Mouse (Mus musculus) liver, adult 2 months (tissue): Measurements from ENCODE around the gene Tspan8.

Source experiments
- CTCF ChIP-seq: fragments of 200-500 bp; IDR thresholded peaks from 2 replicates; pipeline ENCODE4 v1.5.1; 2011; ENCODE audit warnings: low read depth, low read length, control low read depth
- POLR2A ChIP-seq: fragments of 200-500 bp; IDR thresholded peaks from 2 replicates; pipeline ENCODE4 v1.6.1; 2011; ENCODE audit warnings: low read length, control low read depth; ENCODE audit not compliant: insufficient read depth; ENCODE audit errors: extremely low read depth

DNA sequence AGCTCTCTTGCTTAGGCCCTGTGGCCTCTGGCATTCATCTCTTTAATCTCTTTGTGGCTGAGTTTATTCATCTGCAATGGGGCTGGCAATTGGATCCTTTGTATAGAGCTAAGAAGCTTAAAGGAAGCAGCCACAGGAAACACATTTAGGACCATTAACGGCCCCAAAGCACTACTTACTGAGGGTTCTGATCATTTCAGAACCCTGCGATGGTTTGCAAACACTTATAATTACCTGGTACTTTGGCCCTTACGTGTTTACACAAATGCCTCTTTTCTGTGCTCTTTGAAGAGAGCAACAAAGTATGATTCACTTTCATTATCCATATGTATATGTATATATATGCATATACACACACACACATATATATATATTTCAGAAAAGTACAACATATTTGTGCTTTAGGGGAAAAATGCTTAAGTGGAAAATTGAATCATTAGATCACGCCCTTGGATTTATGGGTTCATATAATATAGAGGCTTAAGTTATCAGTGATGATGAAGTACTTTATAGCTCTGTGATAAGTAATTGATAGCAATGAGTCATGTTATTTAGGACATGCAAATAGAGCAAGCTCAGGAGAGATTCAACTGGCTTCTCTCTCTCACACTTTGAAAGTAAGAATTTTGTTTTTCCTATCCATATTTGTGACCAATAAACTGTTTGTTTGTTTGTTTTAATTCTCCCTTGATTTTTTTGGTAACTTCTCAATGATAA, 20.4 kb upstream of the Tspan8 start:
- TF ChIP-seq POLR2A, result no peak
- TF ChIP-seq CTCF, result no peak
